Mouse (Mus musculus) kidney, embryonic 14.5 days (tissue): ENCODE data around the gene Eda. TPM values are rescaled to one million over a fixed set of nuclear protein-coding genes. Genes with fewer than 3 reads are reported as not detected.

Experiments used
- ATAC-seq: fragments of 200-750 bp; cut with Nextera tagmentation; 2 replicates; pipeline ENCODE4 v1.8.0; 2017; ENCODE audit warnings: moderate number of reproducible peaks, mild to moderate bottlenecking, moderate TSS enrichment, moderate library complexity; ENCODE audit not compliant: low FRiP score, low TSS enrichment
- H3K27ac ChIP-seq: fragments of 300-500 bp; sonication (generic); 2 replicates; pipeline ENCODE4 v1.5.1; 2014; ENCODE audit warnings: low read depth, mild to moderate bottlenecking, low read length, moderate library complexity, mixed read lengths
- H3K27me3 ChIP-seq: fragments of 300-500 bp; sonication (generic); 2 replicates; pipeline ENCODE4 v1.6.1; 2014; ENCODE audit warnings: mild to moderate bottlenecking, low read length; ENCODE audit not compliant: control insufficient read depth, insufficient read depth
- H3K36me3 ChIP-seq: fragments of 300-500 bp; sonication (generic); 2 replicates; pipeline ENCODE4 v1.6.1; 2014; ENCODE audit warnings: low read length, mixed read lengths; ENCODE audit not compliant: control insufficient read depth, insufficient read depth
- H3K4me1 ChIP-seq: fragments of 300-500 bp; sonication (generic); 2 replicates; pipeline ENCODE4 v1.6.1; 2014; ENCODE audit warnings: low read length, mixed read lengths; ENCODE audit not compliant: control insufficient read depth, insufficient read depth
- H3K4me2 ChIP-seq: fragments of 300-500 bp; sonication (generic); replicated peaks from 2 replicates; pipeline ENCODE4 v1.6.1; 2014; ENCODE audit warnings: low read depth, mild to moderate bottlenecking, low read length
- H3K4me3 ChIP-seq: fragments of 300-500 bp; sonication (generic); 2 replicates; pipeline ENCODE4 v1.5.1; 2014; ENCODE audit warnings: mild to moderate bottlenecking, low read length
- H3K9ac ChIP-seq: fragments of 300-500 bp; sonication (generic); 2 replicates; pipeline ENCODE4 v1.6.1; 2014; ENCODE audit warnings: low read depth, mild to moderate bottlenecking, low read length, moderate library complexity
- H3K9me3 ChIP-seq: fragments of 300-500 bp; sonication (generic); 2 replicates; pipeline ENCODE4 v1.6.1; 2016; ENCODE audit warnings: low read length; ENCODE audit not compliant: control insufficient read depth
- WGBS: fragments of 180-500 bp; shearing (Covaris S2); extraction: QIAGEN DNeasy Blood & Tissue Kit; methylation state at CpG from one replicate; pipeline ENCODE4 v1.1.7; 2014; 5-methylcytosine and 5-hydroxymethylcytosine counted together
- microRNA counts: library from miRNA; unstranded; fragments of <30 nt; microRNA quantifications from one replicate; lab custom pipeline; 2017
- microRNA-seq: library from miRNA; unstranded; fragments of <30 nt; microRNA quantifications from one replicate; pipeline ENCODE4, GENCODE M21; 2016
- polyA plus RNA-seq: library from polyadenylated mRNA; unstranded; fragments of >200 nt; fragmentation: Nextera tagmentation; extraction: Ambion mirVana; gene quantifications from 2 replicates; pipeline ENCODE4 v1.2.1, GENCODE M21; 2014

Eda gene
- polyA plus RNA-seq, 1 experiment from 2014 or later = 1.6 TPM

DNA sequence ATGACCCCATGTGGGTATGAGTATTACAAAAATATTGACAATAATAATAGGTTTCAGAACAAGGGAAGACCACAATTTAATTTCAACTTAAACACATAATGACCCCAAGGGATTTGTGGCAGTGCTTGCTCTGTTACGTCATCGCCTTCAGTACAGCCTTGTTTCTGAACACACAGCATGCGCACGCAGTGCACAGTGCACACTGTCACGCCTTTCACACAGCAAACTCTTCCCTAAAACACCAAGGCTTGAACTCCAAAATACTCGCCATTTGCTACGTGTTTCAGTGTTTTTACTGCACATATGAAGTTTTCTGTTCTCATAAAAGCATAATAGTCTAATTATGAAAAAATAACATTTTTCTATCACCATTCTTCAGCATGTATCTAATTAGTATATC is 468.1 kb downstream of the Eda start:
- WGBS = 91% methylated on average over 7 of the region's 7 CpGs
- ATAC-seq = no peak
- H3K27ac ChIP-seq = no peak overlapping the region
- no peak overlapping the region for H3K4me3 ChIP-seq
- H3K27me3 ChIP-seq = no peaks in the 10 kb centered on the region
- no peak overlapping the region for H3K9ac ChIP-seq
- H3K4me1 ChIP-seq = no peaks in the 10 kb centered on the region
- no peaks in the 10 kb centered on the region for H3K9me3 ChIP-seq
- H3K4me2 ChIP-seq = no peak overlapping the region
- no peaks in the 10 kb centered on the region for H3K36me3 ChIP-seq

MicroRNAs encoded within 50 kb of the gene (microRNA counts, 519-probe panel; counts per million panel counts)
- 3,809 counts per million, percentile 22 among the panel's probes with 10 or more counts for microRNA mmu-miR-676 (lab: Ali Mortazavi, UCI)

Small RNAs within 50 kb of the gene (microRNA-seq; reads per million reads assigned to microRNA genes)
- gene Mir676 = 534 reads per million, percentile 74 among the genes with 10 or more reads in this experiment

Other genes starting within 250 kb of the Eda start
- gene Tmem28, start 154.6 kb upstream of the Eda start, polyA plus RNA-seq = not detected in 2 replicates